Mouse (Mus musculus): Measurements from ENCODE around the gene Nell2.

DNA sequence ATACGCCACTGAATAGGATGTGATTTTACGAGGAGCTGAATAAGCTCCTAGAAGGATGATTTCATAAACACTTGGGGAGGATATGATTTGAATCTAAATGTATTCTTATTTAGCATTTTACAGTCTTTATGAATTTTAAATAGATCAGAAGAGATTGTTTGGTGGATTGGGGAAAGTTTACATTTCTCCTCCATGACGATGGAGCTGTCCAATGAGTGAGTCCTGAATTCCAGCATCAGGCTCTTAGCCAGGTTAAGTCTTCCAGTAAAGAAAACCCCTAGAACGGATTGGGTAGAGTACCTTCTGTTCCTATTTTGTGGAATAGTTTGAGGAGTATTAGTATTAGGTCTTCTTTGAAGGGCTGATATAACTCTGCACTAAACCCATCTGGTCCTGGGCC lies 317.8 kb downstream of the Nell2 start:
- TF ChIP-seq POLR2A (IDR thresholded peaks at IDR 0.05; ENCODE audit: low read depth, low read length) (no peak), CTCF (IDR thresholded peaks at IDR 0.05; ENCODE audit: extremely low read depth, insufficient read depth, insufficient read length, insufficient replicate concordance) (no peak)
